Mouse (Mus musculus) testis, adult 2 months (tissue): ENCODE measurements around the gene Slco2b1.

Experiments used
- CTCF ChIP-seq: fragments of 200-500 bp; IDR thresholded peaks from 2 replicates; pipeline ENCODE4 v1.5.1; 2012; ENCODE audit warnings: low read depth, mild to moderate bottlenecking, inconsistent platforms, low read length, moderate library complexity; ENCODE audit not compliant: control insufficient read depth, insufficient read depth, insufficient replicate concordance
- POLR2A ChIP-seq: fragments of 200-500 bp; IDR thresholded peaks from 2 replicates; pipeline ENCODE4 v1.6.1; 2012; ENCODE audit warnings: low read depth, mild to moderate bottlenecking, inconsistent platforms, low read length, moderate library complexity; ENCODE audit not compliant: control insufficient read depth

- TF ChIP-seq POLR2A = no peak
- no peak for TF ChIP-seq CTCF
These were observed 38.0 kb downstream of the Slco2b1 start for GRCm38 (mm10) chr7:99673188-99673587.
